Mouse (Mus musculus): ENCODE results near the gene Ckb. TPM values are rescaled to one million over a fixed set of nuclear protein-coding genes. Genes with fewer than 3 reads are reported as not detected.

Gene Ckb
- total and polyA plus RNA-seq, 3 experiments = 0.54 to 3.7 TPM; not detected in 1

GRCm38 (mm10) chr12:111713004-111713651 lies 41.0 kb upstream of the Ckb start, which contains the start of the genes Bag5 and Apopt1:
TSS of gene Bag5 (minus strand) at chr12:111713257.
TSS of gene Apopt1 (plus strand) at chr12:111713261.
- in situ Hi-C loops (cut with MboI; ENCODE audit: low pct_ligation_motif_present, low pct_unique_long_range_greater_than_20kb, low sequenced_read_pairs) = loop anchor here (5.0 to 10.0 kb wide), 2 partner anchors 36 to 58 kb away; partner anchors contain the start of gene Trmt61a
- dilution Hi-C loops (cut with MboI; ENCODE audit: extremely low pct_ligation_motif_present, extremely low pct_unique_long_range_greater_than_20kb, low sequenced_read_pairs) = no loop called here

GRCm38 (mm10) chr12:111712476-111712875 lies 40.3 kb upstream of the Ckb start:
- no peak overlapping the region for H3K27ac ChIP-seq (ENCODE audit: insufficient read depth, low read depth)
- peaks cover 26% of the 10 kb centered on the region for H3K79me2 ChIP-seq (replicated peaks; ENCODE audit: control insufficient read depth, extremely low read depth, insufficient read depth, poor library complexity, severe bottlenecking)
- peak overlapping the region; percentile 59; the same call in 1 of the 2 replicates for H3K4me2 ChIP-seq (ENCODE audit: insufficient read depth, low read depth, poor library complexity, severe bottlenecking)
- no peaks in the 10 kb centered on the region for H3K27me3 ChIP-seq (replicated peaks)
- H3K9ac ChIP-seq (ENCODE audit: insufficient read depth, low read depth) = peak overlapping the region; percentile 96
- H3K36me3 ChIP-seq (replicated peaks in 1 of 2; ENCODE audit: control insufficient read depth in 1 of 2, insufficient read depth in 1 of 2, low read length in 1 of 2) = peaks cover 15 to 57% of the 10 kb centered on the region in 2 experiments
- H3K9me3 ChIP-seq (replicated peaks; ENCODE audit: low read length) = no peaks in the 10 kb centered on the region
- peaks cover 8 to 33% of the 10 kb centered on the region in 2 experiments for H3K4me1 ChIP-seq (ENCODE audit: control insufficient read depth in 1 of 2, insufficient read depth in 2 of 2)
- peak overlapping the region; percentile 93 to 100 (median 98) for H3K4me3 ChIP-seq (replicated peaks in 1 of 3; ENCODE audit: low read depth in 2 of 3, low read length in 2 of 3, poor library complexity in 1 of 3)
- dilution Hi-C loops (cut with MboI; ENCODE audit: extremely low pct_ligation_motif_present, extremely low pct_unique_long_range_greater_than_20kb, low sequenced_read_pairs) (no loop called here), in situ Hi-C loops (cut with MboI; ENCODE audit: low pct_ligation_motif_present, low pct_unique_long_range_greater_than_20kb, low sequenced_read_pairs) (loop anchor here (5.0 to 10.0 kb wide), 2 partner anchors 35 to 58 kb away; partner anchors contain the start of gene Trmt61a)
- no peak for DNase-seq (ENCODE audit: extremely low read depth)
- no peak for TF ChIP-seq MXI1 (IDR thresholded peaks at IDR 0.05; ENCODE audit: low read depth, low read length)
- TF ChIP-seq GABPA (IDR thresholded peaks at IDR 0.05; ENCODE audit: insufficient replicate concordance, low read depth, low read length) = no peak
- no peak for TF ChIP-seq JUN (IDR thresholded peaks at IDR 0.05; ENCODE audit: insufficient read depth, low read depth, low read length)
- no peak for TF ChIP-seq MEF2A (IDR thresholded peaks at IDR 0.05; ENCODE audit: borderline replicate concordance, low read depth, low read length)
- no peak for TF ChIP-seq UBTF (IDR thresholded peaks at IDR 0.05; ENCODE audit: low read depth, low read length)
- TF ChIP-seq E2F4 (IDR thresholded peaks at IDR 0.05; ENCODE audit: insufficient replicate concordance, low read depth, low read length) = no peak
- TF ChIP-seq BHLHE40 (IDR thresholded peaks at IDR 0.05; ENCODE audit: low read depth, low read length) = no peak
- TF ChIP-seq USF1 (IDR thresholded peaks at IDR 0.05; ENCODE audit: low read depth, low read length) = no peak
- no peak for TF ChIP-seq POLR2A (IDR thresholded peaks at IDR 0.05; ENCODE audit: low read depth, low read length)
- no peak for TF ChIP-seq CTCF (conservative IDR thresholded peaks at IDR 0.05 in 1 of 2, IDR thresholded peaks at IDR 0.05 in 1 of 2; ENCODE audit: low read depth in 2 of 2, low read length in 2 of 2)
- no peak for TF ChIP-seq JUND (conservative IDR thresholded peaks at IDR 0.05; ENCODE audit: low read depth, low read length)
- no peak for TF ChIP-seq ETS1 (conservative IDR thresholded peaks at IDR 0.05; ENCODE audit: low read depth, low read length)
- no peak for TF ChIP-seq RAD21 (IDR thresholded peaks at IDR 0.05; ENCODE audit: low read depth, low read length)
- no peak for TF ChIP-seq SIN3A (IDR thresholded peaks at IDR 0.05; ENCODE audit: low read length)
- no peak for TF ChIP-seq SMC3 (IDR thresholded peaks at IDR 0.05; ENCODE audit: low read depth, low read length)

More at GRCm38 (mm10) chr12:111713004-111713651, 41.0 kb upstream of the Ckb start, which contains the start of the genes Bag5 and Apopt1:
- peak; percentile 79 for DNase-seq (ENCODE audit: extremely low read depth)
- Histone ChIP-seq H3K27me3 (replicated peaks) (no peaks in the 10 kb centered on the region), H3K9ac (ENCODE audit: insufficient read depth, low read depth) (peak within 1 kb of the TSS; percentile 96), H3K4me2 (ENCODE audit: insufficient read depth, low read depth, poor library complexity, severe bottlenecking) (peak within 1 kb of the TSS; percentile 59), H3K4me1 (ENCODE audit: control insufficient read depth in 1 of 2, insufficient read depth in 2 of 2) (peaks cover 8 to 31% of the 10 kb centered on the region in 2 experiments), H3K4me3 (replicated peaks in 1 of 3; ENCODE audit: low read depth in 2 of 3, low read length in 2 of 3, poor library complexity in 1 of 3) (peak within 1 kb of the TSS; percentile 93 to 100 (median 98)), H3K27ac (ENCODE audit: insufficient read depth, low read depth) (no peak within 1 kb of the TSS), H3K79me2 (replicated peaks; ENCODE audit: control insufficient read depth, extremely low read depth, insufficient read depth, poor library complexity, severe bottlenecking) (peaks cover 26% of the 10 kb centered on the region), H3K36me3 (replicated peaks in 1 of 2; ENCODE audit: control insufficient read depth in 1 of 2, insufficient read depth in 1 of 2, low read length in 1 of 2) (peaks cover 15 to 52% of the 10 kb centered on the region in 2 experiments), H3K9me3 (replicated peaks; ENCODE audit: low read length) (no peaks in the 10 kb centered on the region)
- no peak for TF ChIP-seq ETS1 (conservative IDR thresholded peaks at IDR 0.05; ENCODE audit: low read depth, low read length)
- TF ChIP-seq TCF12 (IDR thresholded peaks at IDR 0.05; ENCODE audit: low read depth, low read length) = peak; percentile 100
- no peak for TF ChIP-seq SMC3 (IDR thresholded peaks at IDR 0.05; ENCODE audit: low read depth, low read length)
- peak; percentile 74; the same call in 1 of the 2 replicates for TF ChIP-seq GABPA (IDR thresholded peaks at IDR 0.05; ENCODE audit: insufficient replicate concordance, low read depth, low read length)
- TF ChIP-seq IRF4 (IDR thresholded peaks at IDR 0.05; ENCODE audit: low read depth, low read length) = peak; percentile 63; the same call in 1 of the 2 replicates
- TF ChIP-seq ZMIZ1 (IDR thresholded peaks at IDR 0.05; ENCODE audit: low read depth, low read length) = peak; percentile 94
- TF ChIP-seq CHD2 (IDR thresholded peaks at IDR 0.05; ENCODE audit: low read length) = peak; percentile 58; the same call in 1 of the 2 replicates
- TF ChIP-seq MXI1 (IDR thresholded peaks at IDR 0.05; ENCODE audit: low read depth, low read length) = peak; percentile 81; the same call in 1 of the 2 replicates
- no peak for TF ChIP-seq EP300 (IDR thresholded peaks at IDR 0.05; ENCODE audit: low read length)
- TF ChIP-seq NRF1 (IDR thresholded peaks at IDR 0.05; ENCODE audit: low read depth, low read length) = peak; percentile 71
- 0 out of 2 replicates have a peak, but pooled peaks have one; percentile 27 for TF ChIP-seq MYC (IDR thresholded peaks at IDR 0.05; ENCODE audit: low read depth, low read length)
- TF ChIP-seq PAX5 (IDR thresholded peaks at IDR 0.05; ENCODE audit: low read length) = no peak
- peak; percentile 95 for TF ChIP-seq ELF1 (IDR thresholded peaks at IDR 0.05; ENCODE audit: low read depth, low read length)
- no peak for TF ChIP-seq ZKSCAN1 (IDR thresholded peaks at IDR 0.05; ENCODE audit: borderline replicate concordance, low read depth, low read length)
- peak; percentile 100 for TF ChIP-seq SIN3A (IDR thresholded peaks at IDR 0.05; ENCODE audit: low read length)
- 0 out of 2 replicates have a peak, but pooled peaks have one; percentile 43 for TF ChIP-seq RCOR1 (conservative IDR thresholded peaks at IDR 0.05; ENCODE audit: low read depth, low read length)
- TF ChIP-seq CTCF (conservative IDR thresholded peaks at IDR 0.05 in 1 of 2, IDR thresholded peaks at IDR 0.05 in 1 of 2; ENCODE audit: low read depth in 2 of 2, low read length in 2 of 2) = peak in 1 of 2 experiments; percentile 4; a peak in 1 of 4 replicates
- no peak for TF ChIP-seq USF2 (conservative IDR thresholded peaks at IDR 0.05; ENCODE audit: low read depth, low read length)
- TF ChIP-seq ZNF384 (IDR thresholded peaks at IDR 0.05; ENCODE audit: low read depth, low read length) = no peak
- TF ChIP-seq CHD1 (IDR thresholded peaks at IDR 0.05; ENCODE audit: low read depth, low read length) = no peak
- no peak for TF ChIP-seq ZC3H11A (IDR thresholded peaks at IDR 0.05; ENCODE audit: low read depth, low read length)
- TF ChIP-seq KAT2A (IDR thresholded peaks at IDR 0.05; ENCODE audit: insufficient replicate concordance, low read length) = peak; percentile 96
- TF ChIP-seq MEF2A (IDR thresholded peaks at IDR 0.05; ENCODE audit: borderline replicate concordance, low read depth, low read length) = peak; percentile 61
- peak; percentile 74 for TF ChIP-seq MAX (IDR thresholded peaks at IDR 0.05; ENCODE audit: low read length)
- TF ChIP-seq E2F4 (IDR thresholded peaks at IDR 0.05; ENCODE audit: insufficient replicate concordance, low read depth, low read length) = no peak
- peak; percentile 95 for TF ChIP-seq HCFC1 (IDR thresholded peaks at IDR 0.05; ENCODE audit: low read depth, low read length)
- TF ChIP-seq USF1 (IDR thresholded peaks at IDR 0.05; ENCODE audit: low read depth, low read length) = no peak
- TF ChIP-seq POLR2A (IDR thresholded peaks at IDR 0.05; ENCODE audit: low read depth, low read length) = peak; percentile 87
- peak; percentile 78 for TF ChIP-seq POLR2AphosphoS2 (IDR thresholded peaks at IDR 0.05; ENCODE audit: low read depth, low read length)
- peak; percentile 56; the same call in 1 of the 2 replicates for TF ChIP-seq MAZ (IDR thresholded peaks at IDR 0.05; ENCODE audit: low read depth, low read length)
- TF ChIP-seq JUND (conservative IDR thresholded peaks at IDR 0.05; ENCODE audit: low read depth, low read length) = no peak
- TF ChIP-seq JUN (IDR thresholded peaks at IDR 0.05; ENCODE audit: insufficient read depth, low read depth, low read length) = no peak
- TF ChIP-seq TBP (conservative IDR thresholded peaks at IDR 0.05; ENCODE audit: low read depth, low read length) = 0 out of 2 replicates have a peak, but pooled peaks have one; percentile 20
- TF ChIP-seq BHLHE40 (IDR thresholded peaks at IDR 0.05; ENCODE audit: low read depth, low read length) = peak; percentile 72
- TF ChIP-seq MAFK (IDR thresholded peaks at IDR 0.05; ENCODE audit: insufficient replicate concordance, low read length) = no peak
- TF ChIP-seq RAD21 (IDR thresholded peaks at IDR 0.05; ENCODE audit: low read depth, low read length) = no peak
- peak; percentile 93 for TF ChIP-seq NELFE (IDR thresholded peaks at IDR 0.05; ENCODE audit: low read depth, low read length)
- peak; percentile 65; the same call in 1 of the 2 replicates for TF ChIP-seq UBTF (IDR thresholded peaks at IDR 0.05; ENCODE audit: low read depth, low read length)

Data from CH12.LX (cell line).